Mouse (Mus musculus): Measurements from ENCODE around the gene Olfr680-ps1.
"Not testable (repeated sequence)": the region's sequence is repeated elsewhere in the genome, so short reads cannot be mapped to it uniquely, and the experiment has no call there.

Olfr680-ps1 gene

DNA sequence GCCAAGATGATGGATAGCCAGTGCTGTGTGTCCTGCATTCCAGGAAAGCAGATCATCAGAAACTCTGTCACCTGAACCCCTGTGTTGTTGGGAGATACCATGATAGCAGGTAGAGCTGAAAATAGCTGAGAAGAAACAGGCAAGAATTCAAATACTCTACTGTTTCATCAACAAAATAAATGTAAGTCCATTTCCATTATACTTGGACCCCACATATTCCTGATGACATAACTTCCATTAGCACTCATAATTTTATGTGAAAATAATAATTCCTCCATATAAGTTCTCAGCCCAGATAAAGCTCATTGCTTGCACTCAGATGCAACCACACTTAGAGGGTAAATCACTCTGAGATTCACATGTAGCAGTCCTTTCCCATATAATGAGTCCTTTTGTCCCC, at the start of gene Olfr680-ps1:
Gene Olfr680-ps1, minus strand, starts transcription at position 101 of the 400 bp plus-strand sequence.
- not testable (repeated sequence) for DNase-seq

GRCm38 (mm10) chr7:105141275-105141674, 48.7 kb upstream of the Olfr680-ps1 start:
- DNase-seq: no peak

DNA sequence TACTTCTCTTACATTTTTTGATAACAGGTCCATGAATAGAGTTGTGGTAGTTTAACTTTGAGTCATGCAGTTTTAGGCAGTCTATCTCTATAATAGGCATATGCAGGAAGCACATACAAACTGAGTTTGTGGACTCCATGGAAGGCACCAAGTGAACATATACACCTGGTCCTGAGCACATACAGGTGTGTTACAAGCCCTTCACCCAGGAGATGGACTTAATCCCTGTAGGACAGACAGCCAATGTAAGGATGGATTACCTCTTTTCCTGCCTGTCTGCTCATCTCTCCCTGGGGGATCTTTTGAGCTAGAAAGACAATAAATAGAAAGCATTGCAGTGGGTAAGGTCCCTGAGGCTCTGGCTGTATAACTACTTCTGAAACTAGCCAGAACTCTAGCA, 23.9 kb upstream of the Olfr680-ps1 start, which contains the start of gene Olfr681:
Gene Olfr681, plus strand, starts transcription at position 301 of the 400 bp plus-strand sequence.
- no peak for DNase-seq

DNA sequence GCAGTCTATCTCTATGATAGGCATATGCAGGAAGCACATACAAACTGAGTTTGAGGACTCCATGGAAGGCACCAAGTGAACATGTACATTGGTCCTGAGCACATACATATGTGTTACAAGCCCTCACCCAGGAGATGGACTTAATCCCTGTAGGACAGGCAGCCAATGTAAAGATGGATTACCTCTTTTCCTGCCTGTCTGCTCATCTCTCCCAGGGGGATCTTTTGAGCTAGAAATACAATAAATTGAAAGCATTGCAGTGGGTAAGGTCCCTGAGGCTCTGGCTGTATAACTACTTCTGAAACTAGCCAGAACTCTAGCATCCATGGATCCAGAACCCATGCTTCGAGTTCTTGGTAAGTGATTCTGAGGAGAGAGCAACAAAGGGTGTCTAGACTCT, 11.7 kb downstream of the Olfr680-ps1 start, which contains the start of gene Olfr679:
Gene Olfr679, plus strand, starts transcription at position 301 of the 400 bp plus-strand sequence.
- DNase-seq: no peak

DNA sequence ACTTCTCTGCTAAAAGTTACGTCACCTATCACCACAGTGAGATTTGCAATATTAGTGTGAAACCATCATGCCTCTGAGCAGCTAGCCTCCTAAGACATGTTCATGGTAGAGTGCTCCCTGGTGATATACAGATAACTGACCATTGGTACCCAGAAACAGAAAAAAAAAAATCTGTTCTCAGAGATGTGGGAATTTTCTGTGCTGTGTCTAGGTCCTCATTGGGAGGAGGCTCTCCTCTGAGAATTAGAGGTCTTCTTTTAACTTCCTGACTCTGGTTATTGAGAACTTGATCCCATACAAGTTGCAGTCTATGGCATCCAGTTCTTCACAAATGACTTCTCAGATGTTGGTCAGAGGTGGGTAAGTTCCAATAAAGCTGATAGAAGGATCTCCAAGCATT, 28.4 kb downstream of the Olfr680-ps1 start, which contains the start of gene Olfr678:
Gene Olfr678, plus strand, starts transcription at position 301 of the 400 bp plus-strand sequence.
- no peak for DNase-seq

GRCm38 (mm10) chr7:105058951-105059350, 33.7 kb downstream of the Olfr680-ps1 start:
- DNase-seq: no peak

All from right cerebral cortex, adult 18-20 months (tissue).